Mouse (Mus musculus) lung, embryonic 16.5 days (tissue): ENCODE measurements around the gene Ucn3. TPM values are rescaled to one million over a fixed set of nuclear protein-coding genes. Genes with fewer than 3 reads are reported as not detected.

Source experiments
- ATAC-seq: fragments of 200-750 bp; cut with Nextera tagmentation; 2 replicates; pipeline ENCODE4 v1.8.0; 2017; ENCODE audit warnings: low read depth, mild to moderate bottlenecking, moderate library complexity
- H3K27ac ChIP-seq: fragments of 300-500 bp; sonication (generic); 2 replicates; pipeline ENCODE4 v1.5.1; 2014; ENCODE audit warnings: mild to moderate bottlenecking, control low read depth, low read length
- H3K27me3 ChIP-seq: fragments of 300-500 bp; sonication (generic); 2 replicates; pipeline ENCODE4 v1.6.1; 2014; ENCODE audit warnings: low read depth, low read length, mixed read lengths; ENCODE audit not compliant: control insufficient read depth, insufficient read depth
- H3K36me3 ChIP-seq: fragments of 300-500 bp; sonication (generic); 2 replicates; pipeline ENCODE4 v1.6.1; 2014; ENCODE audit warnings: low read length; ENCODE audit not compliant: control insufficient read depth, insufficient read depth
- H3K4me1 ChIP-seq: fragments of 300-500 bp; sonication (generic); replicated peaks from 2 replicates; pipeline ENCODE4 v1.6.1; 2014; ENCODE audit warnings: low read length, mixed read lengths; ENCODE audit not compliant: control insufficient read depth, insufficient read depth
- H3K4me2 ChIP-seq: fragments of 300-500 bp; sonication (generic); 2 replicates; pipeline ENCODE4 v1.6.1; 2014; ENCODE audit warnings: low read depth, low read length, control low read depth
- H3K4me3 ChIP-seq: fragments of 300-500 bp; sonication (generic); 2 replicates; pipeline ENCODE4 v1.5.1; 2014; ENCODE audit warnings: mild to moderate bottlenecking, low read length, control low read depth
- H3K9ac ChIP-seq: fragments of 300-500 bp; sonication (generic); 2 replicates; pipeline ENCODE4 v1.6.1; 2014; ENCODE audit warnings: low read length, control low read depth
- H3K9me3 ChIP-seq: fragments of 300-500 bp; sonication (generic); 2 replicates; pipeline ENCODE4 v1.6.1; 2016; ENCODE audit warnings: low read length; ENCODE audit not compliant: control insufficient read depth
- WGBS: fragments of 180-500 bp; shearing (Covaris S2); extraction: QIAGEN DNeasy Blood & Tissue Kit; methylation state at CpG from one replicate; pipeline ENCODE4 v1.1.7; 2014; 5-methylcytosine and 5-hydroxymethylcytosine counted together
- polyA plus RNA-seq: library from polyadenylated mRNA; unstranded; fragments of >200 nt; fragmentation: Nextera tagmentation; extraction: Ambion mirVana; gene quantifications from 2 replicates; pipeline ENCODE4 v1.2.1, GENCODE M21; 2015

The Ucn3 gene
- not detected in 2 replicates for polyA plus RNA-seq

- H3K4me1 ChIP-seq, result no peaks in the 10 kb centered on the region
- H3K4me3 ChIP-seq, result no peak within 1 kb of the TSS
- WGBS, result 65% methylated on average over 2 of the region's 2 CpGs
- no peak within 1 kb of the TSS for H3K27ac ChIP-seq
- no peak within 1 kb of the TSS for H3K9ac ChIP-seq
- H3K9me3 ChIP-seq, result no peaks in the 10 kb centered on the region
- H3K27me3 ChIP-seq, result no peaks in the 10 kb centered on the region
- no peak for ATAC-seq
- H3K36me3 ChIP-seq, result no peaks in the 10 kb centered on the region
- no peak within 1 kb of the TSS for H3K4me2 ChIP-seq
Observed at GRCm38 (mm10) chr13:3945249-3945648, at the start of gene Ucn3. Ucn3 (minus strand) TSS chr13:3945349.

GRCm38 (mm10) chr13:3992081-3992480 is 46.9 kb upstream of the Ucn3 start:
- no peaks in the 10 kb centered on the region for H3K9me3 ChIP-seq
- no peak overlapping the region for H3K9ac ChIP-seq
- no peak for ATAC-seq
- no peaks in the 10 kb centered on the region for H3K27me3 ChIP-seq
- H3K27ac ChIP-seq, result no peak overlapping the region
- H3K4me3 ChIP-seq, result no peak overlapping the region
- H3K36me3 ChIP-seq, result no peaks in the 10 kb centered on the region
- no peak overlapping the region for H3K4me2 ChIP-seq
- H3K4me1 ChIP-seq, result no peaks in the 10 kb centered on the region

GRCm38 (mm10) chr13:3968849-3969248 is 23.7 kb upstream of the Ucn3 start:
- Histone ChIP-seq H3K4me2 (no peak overlapping the region), H3K36me3 (no peaks in the 10 kb centered on the region), H3K9ac (no peak overlapping the region), H3K4me3 (no peak overlapping the region), H3K27ac (no peak overlapping the region), H3K27me3 (no peaks in the 10 kb centered on the region), H3K9me3 (no peaks in the 10 kb centered on the region), H3K4me1 (no peaks in the 10 kb centered on the region)
- no peak for ATAC-seq
- WGBS, result 80% methylated on average over 4 of the region's 4 CpGs

- Histone ChIP-seq H3K9ac (no peak overlapping the region), H3K27me3 (no peaks in the 10 kb centered on the region), H3K4me3 (no peak overlapping the region), H3K4me2 (no peak overlapping the region), H3K9me3 (no peaks in the 10 kb centered on the region; the same call in 1 of the 2 replicates), H3K4me1 (no peaks in the 10 kb centered on the region), H3K27ac (no peak overlapping the region), H3K36me3 (no peaks in the 10 kb centered on the region)
- ATAC-seq, result no peak
- 72% methylated on average over 6 of the region's 6 CpGs for WGBS
Observed at GRCm38 (mm10) chr13:3951198-3951914, 6.2 kb upstream of the Ucn3 start.

- Histone ChIP-seq H3K4me3 (no peak overlapping the region), H3K27ac (no peak overlapping the region), H3K9ac (no peak overlapping the region), H3K9me3 (no peaks in the 10 kb centered on the region; the same call in 1 of the 2 replicates), H3K36me3 (no peaks in the 10 kb centered on the region), H3K27me3 (no peaks in the 10 kb centered on the region), H3K4me1 (no peaks in the 10 kb centered on the region), H3K4me2 (no peak overlapping the region)
- ATAC-seq, result no peak
- WGBS, result 86% methylated on average over 4 of the region's 4 CpGs
Observed at GRCm38 (mm10) chr13:3949477-3949876, 4.3 kb upstream of the Ucn3 start.

GRCm38 (mm10) chr13:3947267-3947666 is 2.1 kb upstream of the Ucn3 start:
- Histone ChIP-seq H3K27me3 (no peaks in the 10 kb centered on the region), H3K36me3 (no peaks in the 10 kb centered on the region), H3K27ac (no peak overlapping the region), H3K9ac (no peak overlapping the region), H3K4me3 (no peak overlapping the region), H3K4me2 (no peak overlapping the region), H3K9me3 (no peaks in the 10 kb centered on the region; the same call in 1 of the 2 replicates), H3K4me1 (no peaks in the 10 kb centered on the region)
- WGBS, result 85% methylated on average over 4 of the region's 4 CpGs
- ATAC-seq, result no peak

- Histone ChIP-seq H3K4me1 (no peaks in the 10 kb centered on the region), H3K4me2 (no peak overlapping the region), H3K27ac (no peak overlapping the region), H3K9me3 (no peaks in the 10 kb centered on the region), H3K4me3 (no peak overlapping the region), H3K36me3 (no peaks in the 10 kb centered on the region), H3K27me3 (no peaks in the 10 kb centered on the region), H3K9ac (no peak overlapping the region)
- ATAC-seq, result no peak
- 43% methylated on average over 7 of the region's 7 CpGs for WGBS
Observed at GRCm38 (mm10) chr13:3944699-3945098, 450 bp downstream of the Ucn3 start.

- Histone ChIP-seq H3K4me2 (no peak overlapping the region), H3K9ac (no peak overlapping the region), H3K4me3 (no peak overlapping the region), H3K4me1 (no peaks in the 10 kb centered on the region), H3K27ac (no peak overlapping the region), H3K27me3 (no peaks in the 10 kb centered on the region), H3K36me3 (no peaks in the 10 kb centered on the region), H3K9me3 (no peaks in the 10 kb centered on the region)
- WGBS, result 78% methylated on average over 6 of the region's 6 CpGs
- no peak for ATAC-seq
Observed at GRCm38 (mm10) chr13:3926046-3926445, 19.1 kb downstream of the Ucn3 start.

- no peak overlapping the region for H3K4me3 ChIP-seq
- no peaks in the 10 kb centered on the region for H3K36me3 ChIP-seq
- no peaks in the 10 kb centered on the region for H3K27me3 ChIP-seq
- ATAC-seq, result no peak
- H3K4me1 ChIP-seq, result no peaks in the 10 kb centered on the region
- no peak overlapping the region for H3K4me2 ChIP-seq
- WGBS, result 58% methylated on average over 6 of the region's 6 CpGs
- no peak overlapping the region for H3K9ac ChIP-seq
- no peak overlapping the region for H3K27ac ChIP-seq
- no peaks in the 10 kb centered on the region for H3K9me3 ChIP-seq
Observed at GRCm38 (mm10) chr13:3925632-3926031, 19.5 kb downstream of the Ucn3 start.
